Mouse (Mus musculus): ENCODE data around the gene Dcaf4.

GRCm38 (mm10) chr12:83492808-83493207 is 27.5 kb upstream of the Dcaf4 start:
- TF ChIP-seq MAX (IDR thresholded peaks at IDR 0.05; ENCODE audit: low read depth), result no peak
- no peak for TF ChIP-seq POLR2A (IDR thresholded peaks at IDR 0.05; ENCODE audit: insufficient read length, low read depth)
- TF ChIP-seq POLR2AphosphoS2 (IDR thresholded peaks at IDR 0.05; ENCODE audit: insufficient read length, low read depth), result no peak
- TF ChIP-seq USF1 (IDR thresholded peaks at IDR 0.05; ENCODE audit: low read depth), result no peak
- no peak for TF ChIP-seq CEBPB (IDR thresholded peaks at IDR 0.05; ENCODE audit: insufficient read depth, poor library complexity, severe bottlenecking)
- no peak for TF ChIP-seq SRF (IDR thresholded peaks at IDR 0.05; ENCODE audit: control insufficient read depth, insufficient read length, low read depth)

Measured in myocyte (in vitro differentiated cells).